Mouse (Mus musculus) activated CD4-positive, CD25-positive, alpha-beta regulatory T cell, adult 4 months (primary cell): ENCODE data around the gene Nkrf. TPM values are rescaled to one million over a fixed set of nuclear protein-coding genes. Genes with fewer than 3 reads are reported as not detected.

Experiments used
- ATAC-seq: one replicate; pipeline ENCODE4 v1.8.0; 2017
- polyA plus RNA-seq, 2 experiments: library from polyadenylated mRNA; unstranded; fragments of 100-300 nt; shearing (Covaris generic); gene quantifications; one replicate each; pipeline ENCODE4 v1.2.1; 2017

Nkrf gene
- polyA plus RNA-seq, 2 experiments from 2014 or later, result 2.5 to 2.6 TPM

DNA sequence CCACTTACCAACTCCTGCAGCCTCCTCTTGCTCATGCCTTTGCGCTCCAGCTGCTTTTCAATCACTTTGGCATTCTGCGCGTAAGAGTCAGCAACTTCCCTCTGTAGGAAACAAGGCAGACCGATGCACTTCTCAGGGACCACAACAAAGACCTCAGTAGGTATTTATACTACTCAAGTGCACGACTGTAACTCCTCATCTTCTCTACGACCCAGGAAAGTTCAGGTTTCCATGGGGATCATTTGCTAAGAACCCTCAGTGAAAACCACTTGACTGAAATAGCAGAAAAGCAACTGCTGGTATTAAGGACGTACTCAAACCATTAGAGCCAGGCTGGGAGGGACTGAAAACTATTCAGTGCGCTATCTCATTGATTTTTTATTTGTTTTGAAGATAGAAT is 50.1 kb downstream of the Nkrf start:
- no peak for ATAC-seq

DNA sequence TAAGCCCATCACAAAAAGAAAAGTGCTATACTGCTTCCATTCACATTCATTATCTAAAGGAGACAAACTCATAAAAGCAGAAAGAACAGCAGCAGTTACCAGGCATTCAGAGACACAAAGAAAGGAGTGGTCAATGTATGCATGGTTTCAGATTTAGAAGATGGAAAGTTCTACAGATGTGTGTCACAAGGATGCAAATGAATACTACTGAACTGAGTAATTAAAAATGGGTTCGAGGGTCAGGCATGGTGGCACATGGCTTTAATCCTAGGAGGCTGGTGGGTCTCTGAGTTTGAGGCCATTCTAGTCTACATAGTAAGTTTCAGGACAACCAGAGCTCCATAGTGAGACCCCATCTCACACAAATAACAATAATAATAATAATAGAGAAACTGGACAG is 55.5 kb downstream of the Nkrf start:
- no peak for ATAC-seq

DNA sequence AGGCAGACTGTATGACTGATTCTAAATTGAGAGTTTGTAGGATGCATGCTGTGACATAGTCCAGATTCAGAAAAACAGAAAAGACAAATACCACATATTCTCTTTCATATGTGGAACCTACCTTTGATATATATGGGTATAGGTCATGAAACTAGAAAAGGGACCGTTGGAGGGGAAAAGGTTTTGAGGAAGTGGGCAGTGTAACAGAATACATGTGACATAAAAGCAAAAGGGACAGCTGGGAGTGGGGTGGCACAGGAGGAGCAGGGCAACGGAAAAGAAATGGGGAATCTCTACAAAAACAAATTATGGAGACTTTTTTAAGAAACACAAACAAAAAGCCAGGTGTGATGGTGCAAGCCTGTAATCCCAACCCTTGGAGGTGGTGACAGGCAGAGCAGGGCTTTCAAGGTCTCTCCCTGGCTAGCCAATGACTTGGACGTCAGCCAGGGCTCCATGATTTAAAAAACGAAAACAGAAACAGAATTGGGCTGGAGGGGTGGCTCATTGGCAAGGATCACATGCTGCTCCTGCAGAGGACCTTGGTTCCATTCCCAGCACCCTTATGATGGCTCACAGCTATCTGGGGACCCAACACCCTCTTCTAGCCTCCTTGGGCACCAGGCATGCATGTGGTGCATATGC is 59.2 kb downstream of the Nkrf start:
- ATAC-seq, result no peak

DNA sequence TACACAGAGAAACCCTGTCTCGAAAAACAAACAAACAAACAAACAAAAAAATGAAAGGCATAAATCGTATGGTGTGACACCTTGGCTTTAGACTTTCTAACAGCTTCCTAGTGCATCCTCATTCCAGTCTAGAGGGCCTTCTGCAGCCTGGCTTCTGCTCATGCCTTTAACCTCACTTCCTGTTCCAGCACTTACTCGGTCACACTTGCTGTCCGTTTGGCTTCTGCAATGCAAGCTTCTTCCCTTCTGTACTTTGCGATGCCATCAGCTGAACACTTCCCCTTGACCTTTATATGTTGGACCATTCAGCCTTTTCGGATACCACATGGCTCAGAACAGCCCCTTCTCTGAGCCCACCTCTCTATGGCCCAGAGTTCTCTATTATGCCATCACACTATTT is 61.0 kb downstream of the Nkrf start:
- no peak for ATAC-seq

- no peak for ATAC-seq
These were observed 63.3 kb downstream of the Nkrf start for GRCm38 (mm10) chrX:36839391-36839790.

Other genes starting within 250 kb of the Nkrf start
- under 1 TPM in 1 of 2 experiments, not detected in 1; 0.75 TPM for gene Slc25a43, start 159.2 kb downstream of the Nkrf start, polyA plus RNA-seq
- 1,000 to 10,000 TPM; 1,556 to 1,740 TPM for gene Slc25a5, start 107.2 kb downstream of the Nkrf start, polyA plus RNA-seq
- 100 to 1,000 TPM; 134 to 158 TPM for gene Ube2a, start 29.0 kb downstream of the Nkrf start, polyA plus RNA-seq
- gene C330007P06Rik, start 28.8 kb downstream of the Nkrf start, polyA plus RNA-seq, result 10 to 100 TPM; 27.3 to 30.0 TPM
- 100 to 1,000 TPM; 146 to 160 TPM for gene Sept6, start 88.9 kb upstream of the Nkrf start, polyA plus RNA-seq
- not detected for gene Sowahd, start 145.9 kb upstream of the Nkrf start, polyA plus RNA-seq
- gene Rpl39, start 182.5 kb upstream of the Nkrf start, polyA plus RNA-seq, result 1,000 to 10,000 TPM in 1 of 2 experiments, 100 to 1,000 TPM in 1; 652 to 1,206 TPM
- gene Upf3b, start 207.4 kb upstream of the Nkrf start, polyA plus RNA-seq, result 10 to 100 TPM; 33.8 to 46.6 TPM
- 10 to 100 TPM; 19.3 to 27.4 TPM for gene Nkap, start 223.9 kb upstream of the Nkrf start, polyA plus RNA-seq